Mouse (Mus musculus) limb, embryonic 10.5 days (tissue): ENCODE results near the gene Prr23a3. TPM values are rescaled to one million over a fixed set of nuclear protein-coding genes. Genes with fewer than 3 reads are reported as not detected.

Experiments used
- DNase-seq: peaks from one replicate; pipeline ENCODE4 v3.0.0-alpha.2; 2017; ENCODE audit warnings: low spot score
- H3K27ac ChIP-seq: fragments of 300-500 bp; sonication (generic); 2 replicates; pipeline ENCODE4 v1.5.1; 2016; ENCODE audit warnings: mild to moderate bottlenecking
- H3K27me3 ChIP-seq: fragments of 300-500 bp; sonication (generic); 2 replicates; pipeline ENCODE4 v1.6.1; 2016; ENCODE audit warnings: low read depth, mild to moderate bottlenecking; ENCODE audit not compliant: poor library complexity, severe bottlenecking
- H3K36me3 ChIP-seq: fragments of 300-500 bp; sonication (generic); 2 replicates; pipeline ENCODE4 v1.6.1; 2016; ENCODE audit warnings: mild to moderate bottlenecking, moderate library complexity
- H3K4me1 ChIP-seq: fragments of 300-500 bp; sonication (generic); 2 replicates; pipeline ENCODE4 v1.6.1; 2016
- H3K4me3 ChIP-seq: fragments of 300-500 bp; sonication (generic); 2 replicates; pipeline ENCODE4 v1.5.1; 2016; ENCODE audit warnings: mild to moderate bottlenecking, moderate library complexity
- H3K9me3 ChIP-seq: fragments of 300-500 bp; sonication (generic); replicated peaks from 2 replicates; pipeline ENCODE4 v1.6.1; 2016; ENCODE audit warnings: mild to moderate bottlenecking
- WGBS: fragments of 180-500 bp; shearing (Covaris S2); methylation state at CpG from one replicate; pipeline ENCODE4 v1.1.7; 2016; 5-methylcytosine and 5-hydroxymethylcytosine counted together
- polyA plus RNA-seq: library from polyadenylated mRNA; unstranded; fragments of >200 nt; fragmentation: Nextera tagmentation; extraction: Ambion mirVana; gene quantifications from 2 replicates; pipeline ENCODE4 v1.2.1, GENCODE M21; 2016

Gene Prr23a3
- polyA plus RNA-seq, result 0.10 and 0.31 TPM in 2 replicates

- H3K4me1 ChIP-seq, result no peaks in the 10 kb centered on the region
- H3K9me3 ChIP-seq, result no peaks in the 10 kb centered on the region
- peak within 1 kb of the TSS; percentile 8; the same call in 1 of the 2 replicates for H3K4me3 ChIP-seq
- no peaks in the 10 kb centered on the region for H3K36me3 ChIP-seq
- WGBS, result 47% methylated on average over 22 of the region's 22 CpGs
- no peak within 1 kb of the TSS for H3K27ac ChIP-seq
- DNase-seq, result no peak
- H3K27me3 ChIP-seq, result peaks cover 14% of the 10 kb centered on the region
Observed at GRCm38 (mm10) chr9:98864571-98864970, at the start of gene Prr23a3. Prr23a3 (plus strand) TSS chr9:98864767.

DNA sequence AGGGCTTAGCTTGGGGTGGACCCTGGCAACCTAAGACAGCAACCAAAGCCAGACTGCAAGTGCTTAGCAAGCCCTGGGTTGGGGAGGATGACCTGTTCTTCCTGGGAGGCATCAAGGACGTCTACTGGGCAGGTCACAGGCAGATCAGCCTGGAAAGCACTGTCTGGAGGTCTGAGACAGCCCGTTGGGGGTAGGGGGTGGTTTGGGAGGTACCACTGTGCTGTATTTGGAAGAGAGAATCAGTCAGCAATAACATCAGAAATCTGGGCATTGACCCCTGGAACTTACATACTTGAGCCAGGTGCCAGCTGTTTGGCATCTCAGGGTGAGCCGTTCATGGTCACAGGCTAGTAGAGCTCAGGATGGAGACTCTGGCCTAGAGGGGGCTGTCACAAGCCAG lies 48.5 kb upstream of the Prr23a3 start:
- H3K27ac ChIP-seq, result no peak overlapping the region
- no peaks in the 10 kb centered on the region for H3K36me3 ChIP-seq
- DNase-seq, result no peak
- WGBS, result 83% methylated on average over 3 of the region's 3 CpGs
- H3K4me1 ChIP-seq, result no peaks in the 10 kb centered on the region
- H3K27me3 ChIP-seq, result no peaks in the 10 kb centered on the region
- no peaks in the 10 kb centered on the region for H3K9me3 ChIP-seq
- H3K4me3 ChIP-seq, result no peak overlapping the region

- Histone ChIP-seq H3K36me3 (no peaks in the 10 kb centered on the region), H3K27me3 (no peaks in the 10 kb centered on the region), H3K9me3 (no peaks in the 10 kb centered on the region), H3K27ac (no peak overlapping the region), H3K4me3 (no peak overlapping the region), H3K4me1 (no peaks in the 10 kb centered on the region)
- DNase-seq, result peak; percentile 23
- WGBS, result 92% methylated on average over 7 of the region's 7 CpGs
Observed at GRCm38 (mm10) chr9:98817592-98817991, 47.0 kb upstream of the Prr23a3 start.

DNA sequence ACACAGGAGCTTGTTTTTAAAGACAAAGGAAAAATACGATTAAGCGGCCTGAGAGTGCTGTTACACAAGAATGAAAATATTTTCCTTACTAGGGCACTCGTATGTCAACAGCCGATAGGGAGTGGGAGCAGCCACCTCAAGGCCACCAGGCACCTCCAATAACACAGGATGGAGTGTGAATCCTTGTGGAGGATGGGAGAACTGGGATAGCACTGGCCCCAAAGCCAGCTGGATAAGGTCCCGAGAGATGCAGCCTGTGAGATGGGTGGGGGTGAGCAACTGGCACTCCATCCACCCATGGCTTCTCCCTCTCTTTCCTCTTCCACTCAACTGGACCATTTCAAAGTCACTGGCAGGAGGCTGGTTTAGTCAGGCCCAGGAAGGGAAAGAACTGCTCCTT lies 45.6 kb upstream of the Prr23a3 start:
- Histone ChIP-seq H3K9me3 (no peaks in the 10 kb centered on the region), H3K4me1 (no peaks in the 10 kb centered on the region), H3K4me3 (no peak overlapping the region), H3K27me3 (no peaks in the 10 kb centered on the region), H3K36me3 (no peaks in the 10 kb centered on the region), H3K27ac (no peak overlapping the region)
- WGBS, result 89% methylated on average over 5 of the region's 5 CpGs
- peak; percentile 19 for DNase-seq

DNA sequence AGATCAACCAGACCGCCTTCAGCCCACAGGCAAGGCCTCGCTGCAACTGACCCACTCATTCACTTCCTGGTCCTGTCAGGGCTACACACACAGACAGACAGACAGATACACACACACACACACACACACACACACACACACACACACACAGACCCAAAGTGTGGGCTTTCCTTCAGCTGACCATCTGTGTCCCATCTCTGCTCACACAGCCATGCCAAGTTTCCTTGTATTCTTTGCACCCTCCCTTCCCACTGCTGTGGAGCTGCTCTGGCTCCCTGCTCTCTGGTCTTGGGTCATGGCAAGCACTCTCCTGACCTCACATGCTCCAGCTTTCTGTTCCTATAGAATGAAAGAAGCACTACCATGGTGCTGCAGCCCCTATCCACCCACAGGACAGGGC lies 45.1 kb upstream of the Prr23a3 start:
- Histone ChIP-seq H3K27me3 (no peaks in the 10 kb centered on the region), H3K4me3 (no peak overlapping the region), H3K27ac (no peak overlapping the region), H3K9me3 (no peaks in the 10 kb centered on the region), H3K36me3 (no peaks in the 10 kb centered on the region), H3K4me1 (no peaks in the 10 kb centered on the region)
- DNase-seq, result peak; percentile 21
- 79% methylated on average over 2 of the region's 2 CpGs for WGBS

- Histone ChIP-seq H3K9me3 (no peaks in the 10 kb centered on the region), H3K36me3 (no peaks in the 10 kb centered on the region), H3K27ac (no peak overlapping the region), H3K4me3 (no peak overlapping the region), H3K4me1 (no peaks in the 10 kb centered on the region), H3K27me3 (no peaks in the 10 kb centered on the region)
- no peak for DNase-seq
- WGBS, result 93% methylated on average over 4 of the region's 4 CpGs
Observed at GRCm38 (mm10) chr9:98820461-98820860, 44.1 kb upstream of the Prr23a3 start.

GRCm38 (mm10) chr9:98821067-98821466 lies 43.5 kb upstream of the Prr23a3 start:
- H3K27ac ChIP-seq, result no peak overlapping the region
- no peaks in the 10 kb centered on the region for H3K9me3 ChIP-seq
- no peaks in the 10 kb centered on the region for H3K27me3 ChIP-seq
- no peak for DNase-seq
- H3K4me1 ChIP-seq, result no peaks in the 10 kb centered on the region
- H3K36me3 ChIP-seq, result no peaks in the 10 kb centered on the region
- H3K4me3 ChIP-seq, result no peak overlapping the region

GRCm38 (mm10) chr9:98823805-98824204 lies 40.8 kb upstream of the Prr23a3 start:
- Histone ChIP-seq H3K4me1 (no peaks in the 10 kb centered on the region), H3K27ac (no peak overlapping the region), H3K36me3 (no peaks in the 10 kb centered on the region), H3K27me3 (no peaks in the 10 kb centered on the region), H3K9me3 (no peaks in the 10 kb centered on the region), H3K4me3 (no peak overlapping the region)
- no peak for DNase-seq
- 88% methylated on average over 7 of the region's 7 CpGs for WGBS

DNA sequence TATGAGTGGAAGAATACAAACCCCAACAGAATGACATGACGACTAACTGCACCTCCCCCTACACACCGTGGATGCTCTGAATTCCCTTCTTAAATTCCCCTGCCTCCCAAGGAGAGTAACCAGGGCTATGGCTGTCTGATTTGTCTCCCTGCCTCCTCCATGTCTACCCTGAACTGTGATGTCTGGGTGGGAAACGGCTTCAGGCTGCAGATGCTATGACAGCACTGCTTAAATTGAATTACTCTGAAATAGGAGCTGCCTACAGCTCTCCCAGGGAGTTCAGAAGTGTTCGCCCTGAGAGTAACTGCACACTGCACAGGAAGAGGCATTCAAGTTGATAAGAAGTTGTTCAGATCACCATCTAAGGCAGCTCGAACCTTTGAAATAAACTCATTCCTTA lies 35.1 kb upstream of the Prr23a3 start:
- Histone ChIP-seq H3K27me3 (no peaks in the 10 kb centered on the region), H3K4me1 (peaks cover 8% of the 10 kb centered on the region), H3K4me3 (no peak overlapping the region), H3K9me3 (no peaks in the 10 kb centered on the region), H3K36me3 (no peaks in the 10 kb centered on the region), H3K27ac (no peak overlapping the region)
- DNase-seq, result no peak
- 41% methylated on average over 5 of the region's 5 CpGs for WGBS

GRCm38 (mm10) chr9:98837537-98838074 lies 27.0 kb upstream of the Prr23a3 start:
- H3K4me3 ChIP-seq, result no peak overlapping the region
- H3K4me1 ChIP-seq, result peaks cover 9% of the 10 kb centered on the region; the same call in 1 of the 2 replicates
- no peaks in the 10 kb centered on the region for H3K9me3 ChIP-seq
- no peaks in the 10 kb centered on the region for H3K36me3 ChIP-seq
- WGBS, result 88% methylated on average over 7 of the region's 7 CpGs
- no peak overlapping the region for H3K27ac ChIP-seq
- peaks cover 7% of the 10 kb centered on the region for H3K27me3 ChIP-seq
- DNase-seq, result no peak

DNA sequence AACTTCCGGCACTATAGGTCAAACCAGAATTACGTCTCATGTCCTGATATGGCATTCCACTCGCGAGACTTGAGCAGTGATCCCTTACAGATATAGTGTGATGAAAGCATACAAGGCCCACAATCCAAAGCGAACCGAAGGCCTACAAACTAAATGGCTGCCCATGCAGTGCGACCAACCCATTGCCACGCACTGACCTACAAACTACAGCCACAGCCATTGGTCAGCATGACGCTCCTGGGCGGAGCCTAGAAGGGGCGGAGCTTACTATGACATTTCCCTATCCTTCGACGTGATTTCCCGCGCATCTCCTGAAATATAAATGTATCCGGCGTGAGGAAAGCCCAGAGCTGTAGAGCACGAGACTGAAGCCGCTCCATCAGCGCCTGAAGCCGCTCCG lies 22.4 kb upstream of the Prr23a3 start, which contains the start of gene Prr23a1:
Prr23a1 (plus strand) TSS at position 387 of the 400 bp plus-strand sequence.
- DNase-seq, result no peak
- Histone ChIP-seq H3K27ac (no peak within 1 kb of the TSS), H3K9me3 (no peaks in the 10 kb centered on the region), H3K36me3 (no peaks in the 10 kb centered on the region), H3K4me3 (peak within 1 kb of the TSS; percentile 30), H3K4me1 (peaks cover 9% of the 10 kb centered on the region; the same call in 1 of the 2 replicates), H3K27me3 (peaks cover 13% of the 10 kb centered on the region)
- 57% methylated on average over 22 of the region's 22 CpGs for WGBS

DNA sequence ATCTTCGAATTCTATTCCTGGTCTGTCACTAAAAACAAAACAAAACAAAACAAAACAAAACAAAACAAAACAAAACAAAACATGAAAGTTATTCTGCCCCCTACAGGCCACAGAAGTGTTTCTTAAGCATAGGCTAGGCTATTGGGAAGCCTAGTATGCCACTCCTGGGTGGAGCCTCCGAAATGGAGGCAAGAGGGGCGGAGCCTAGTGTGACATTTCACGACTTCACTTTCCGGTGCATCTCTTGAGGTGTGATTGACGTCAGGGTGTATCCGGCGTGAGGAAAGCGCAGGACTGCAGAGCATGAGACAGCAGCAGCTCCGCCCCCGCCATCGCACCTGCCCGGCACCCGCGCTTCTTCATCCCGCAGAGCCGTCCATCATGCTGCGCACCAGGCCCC lies 8.4 kb upstream of the Prr23a3 start, which contains the start of gene Prr23a2:
Prr23a2 (plus strand) TSS at position 285 of the 400 bp plus-strand sequence.
- no peak for DNase-seq
- Histone ChIP-seq H3K4me1 (no peaks in the 10 kb centered on the region), H3K27me3 (no peaks in the 10 kb centered on the region), H3K9me3 (no peaks in the 10 kb centered on the region), H3K4me3 (no peak within 1 kb of the TSS), H3K27ac (no peak within 1 kb of the TSS), H3K36me3 (no peaks in the 10 kb centered on the region)
- WGBS, result 70% methylated on average over 18 of the region's 18 CpGs

GRCm38 (mm10) chr9:98863463-98863862 lies 1.1 kb upstream of the Prr23a3 start:
- Histone ChIP-seq H3K27ac (no peak overlapping the region), H3K4me1 (no peaks in the 10 kb centered on the region), H3K9me3 (no peaks in the 10 kb centered on the region), H3K27me3 (peaks cover 14% of the 10 kb centered on the region), H3K36me3 (no peaks in the 10 kb centered on the region), H3K4me3 (no peak overlapping the region)
- DNase-seq, result no peak
- 75% methylated on average over 3 of the region's 3 CpGs for WGBS

DNA sequence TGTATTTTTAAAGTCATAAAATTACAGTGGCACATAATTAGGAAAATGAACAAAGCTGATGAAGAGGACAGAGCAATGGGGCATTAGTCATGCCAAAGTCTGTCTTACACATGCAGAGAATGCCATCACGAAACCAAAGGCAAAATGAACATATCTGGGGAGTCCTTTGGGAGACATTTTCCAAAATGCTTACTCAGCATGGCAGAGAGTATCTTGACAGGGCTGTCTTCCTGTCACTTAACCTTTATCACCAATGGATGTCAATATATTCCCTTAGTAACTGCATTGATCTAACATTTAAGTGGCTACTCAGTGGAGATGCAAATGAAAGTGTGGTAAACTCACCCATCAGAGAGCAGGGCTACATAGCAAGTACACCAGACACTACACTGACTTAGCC lies 36.9 kb downstream of the Prr23a3 start:
- 83% methylated on average over 1 of the region's 1 CpGs for WGBS
- H3K4me1 ChIP-seq, result no peaks in the 10 kb centered on the region
- H3K27ac ChIP-seq, result no peak overlapping the region
- no peak overlapping the region for H3K4me3 ChIP-seq
- no peaks in the 10 kb centered on the region for H3K36me3 ChIP-seq
- H3K9me3 ChIP-seq, result peaks cover 5% of the 10 kb centered on the region; the same call in 1 of the 2 replicates
- no peaks in the 10 kb centered on the region for H3K27me3 ChIP-seq
- DNase-seq, result no peak
